Mouse (Mus musculus) spleen, adult 12 weeks (tissue): ENCODE measurements around the gene Sptbn2.
"Not testable (repeated sequence)": the region's sequence is repeated elsewhere in the genome, so short reads cannot be mapped to it uniquely, and the experiment has no call there.

Source experiments
- DNase-seq: peaks from one replicate; pipeline ENCODE4 v3.0.0; 2022; ENCODE audit warnings: low spot score

The Sptbn2 gene

GRCm38 (mm10) chr19:4729186-4729585, 18.2 kb downstream of the Sptbn2 start:
- DNase-seq, result no peak

- no peak for DNase-seq
These were observed 22.1 kb downstream of the Sptbn2 start for GRCm38 (mm10) chr19:4733052-4733451.

DNA sequence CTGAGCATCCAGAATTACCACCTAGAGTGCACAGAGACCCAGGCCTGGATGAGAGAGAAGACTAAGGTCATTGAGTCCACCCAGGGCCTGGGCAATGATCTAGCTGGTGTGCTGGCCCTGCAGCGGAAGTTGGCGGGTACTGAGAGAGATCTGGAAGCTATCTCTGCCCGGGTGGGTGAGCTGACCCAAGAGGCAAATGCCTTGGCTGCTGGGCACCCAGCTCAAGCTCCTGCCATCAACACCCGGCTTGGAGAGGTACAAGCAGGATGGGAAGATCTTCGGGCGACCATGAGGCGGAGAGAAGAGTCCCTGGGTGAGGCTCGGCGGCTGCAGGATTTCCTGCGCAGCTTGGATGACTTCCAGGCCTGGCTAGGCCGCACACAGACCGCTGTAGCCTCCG, 26.9 kb downstream of the Sptbn2 start:
- no peak for DNase-seq

- no peak for DNase-seq
These were observed 28.1 kb downstream of the Sptbn2 start for GRCm38 (mm10) chr19:4739053-4739452.

GRCm38 (mm10) chr19:4739762-4740161, 28.8 kb downstream of the Sptbn2 start:
- DNase-seq, result no peak

DNA sequence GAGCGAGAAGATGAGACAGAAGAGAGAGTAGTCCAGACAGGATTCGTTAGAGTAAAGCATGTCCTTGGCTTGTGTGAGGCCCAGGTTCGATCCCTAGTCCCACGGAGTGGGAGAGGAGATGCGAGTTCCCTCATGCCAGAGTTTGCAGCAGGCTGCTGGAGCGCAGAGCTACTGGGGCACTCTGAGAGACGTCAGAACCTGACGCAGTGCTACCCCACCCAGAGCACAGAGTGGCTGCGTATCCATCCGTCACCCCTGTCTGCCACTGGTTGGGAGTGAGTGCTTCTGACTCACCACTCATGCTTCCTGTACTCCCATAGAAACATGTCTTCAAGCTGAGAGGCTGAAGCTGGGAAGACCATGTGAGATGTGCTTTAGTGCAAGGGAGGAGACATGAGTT, 30.5 kb downstream of the Sptbn2 start:
- no peak for DNase-seq

DNA sequence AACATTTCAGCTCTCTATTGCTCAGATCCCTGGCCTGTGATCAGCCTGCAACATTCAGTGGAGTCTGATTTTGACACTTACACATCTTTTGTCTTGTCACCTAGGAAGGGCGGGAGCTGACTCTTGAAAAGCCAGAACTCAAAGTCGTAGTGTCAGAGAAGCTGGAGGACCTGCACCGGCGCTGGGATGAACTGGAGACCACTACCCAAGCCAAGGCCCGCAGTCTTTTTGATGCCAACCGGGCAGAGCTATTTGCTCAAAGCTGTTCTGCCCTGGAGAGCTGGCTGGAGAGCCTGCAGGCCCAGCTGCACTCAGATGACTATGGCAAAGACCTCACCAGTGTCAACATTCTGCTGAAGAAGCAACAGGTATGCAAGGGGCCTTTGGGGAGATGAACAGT, 31.3 kb downstream of the Sptbn2 start:
- no peak for DNase-seq

DNA sequence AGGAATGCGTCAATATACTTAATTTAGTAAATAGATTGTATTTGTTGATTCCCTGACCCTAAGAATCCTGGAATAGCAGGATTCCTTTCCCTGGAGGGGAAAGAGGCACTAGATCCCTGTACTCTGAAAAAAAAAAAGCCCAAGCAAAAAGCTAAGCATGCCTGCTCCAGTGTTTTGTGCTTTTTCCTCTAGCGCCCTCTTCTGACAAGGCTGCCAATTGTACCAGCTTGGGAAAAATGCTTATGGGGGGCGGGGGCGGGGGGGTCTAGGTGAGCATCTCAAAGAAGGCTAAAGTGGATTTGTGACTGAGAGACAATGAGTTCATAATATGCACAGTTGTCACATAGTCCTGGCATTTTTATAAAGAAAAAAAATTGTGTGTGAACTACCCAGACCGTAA, 32.6 kb downstream of the Sptbn2 start:
- DNase-seq, result no peak

- no peak for DNase-seq
These were observed 33.1 kb downstream of the Sptbn2 start for GRCm38 (mm10) chr19:4744026-4744425.

DNA sequence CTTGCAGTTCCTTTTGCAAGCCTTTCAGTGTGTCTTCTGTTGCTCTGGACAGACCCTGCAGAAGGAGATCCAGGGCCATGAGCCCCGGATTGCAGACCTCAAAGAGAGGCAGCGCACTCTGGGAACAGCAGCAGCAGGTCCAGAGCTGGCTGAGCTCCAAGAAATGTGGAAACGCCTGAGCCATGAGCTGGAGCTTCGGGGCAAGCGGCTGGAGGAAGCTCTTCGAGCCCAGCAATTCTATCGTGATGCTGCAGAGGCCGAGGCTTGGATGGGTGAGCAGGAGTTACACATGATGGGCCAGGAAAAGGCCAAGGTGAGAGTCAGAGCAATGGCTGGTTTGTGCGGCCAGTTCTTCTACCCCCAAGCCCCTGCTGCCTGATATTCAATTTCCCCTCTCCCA, 34.1 kb downstream of the Sptbn2 start:
- DNase-seq, result no peak

DNA sequence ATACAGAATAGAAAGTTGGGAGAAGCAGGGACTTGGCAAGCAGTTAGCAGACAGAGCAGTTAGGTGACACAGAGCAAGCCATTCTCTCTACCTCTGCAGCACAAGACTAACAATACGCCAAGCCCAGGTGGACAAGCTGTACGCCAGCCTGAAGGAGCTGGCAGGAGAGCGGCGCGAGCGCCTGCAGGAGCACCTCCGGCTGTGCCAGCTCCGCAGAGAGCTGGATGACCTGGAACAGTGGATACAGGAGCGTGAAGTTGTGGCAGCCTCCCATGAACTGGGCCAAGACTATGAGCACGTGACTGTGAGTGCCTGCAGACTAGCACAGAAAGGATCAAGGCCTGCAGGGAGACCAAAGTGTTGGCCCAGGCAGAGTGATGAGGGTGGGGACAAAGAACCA, 34.7 kb downstream of the Sptbn2 start:
- no peak for DNase-seq

DNA sequence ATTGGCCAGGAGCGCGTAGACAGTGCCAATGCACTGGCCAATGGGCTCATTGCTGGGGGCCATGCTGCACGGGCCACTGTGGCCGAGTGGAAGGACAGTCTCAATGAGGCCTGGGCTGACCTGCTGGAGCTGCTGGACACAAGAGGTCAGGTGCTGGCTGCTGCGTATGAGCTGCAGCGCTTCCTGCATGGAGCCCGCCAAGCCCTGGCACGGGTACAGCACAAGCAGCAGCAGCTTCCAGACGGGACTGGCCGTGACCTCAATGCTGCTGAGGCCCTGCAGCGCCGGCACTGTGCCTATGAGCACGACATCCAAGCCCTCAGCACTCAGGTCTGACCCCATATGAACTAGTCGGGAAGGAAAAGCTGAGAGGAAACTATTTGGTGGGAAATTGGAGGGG, 35.6 kb downstream of the Sptbn2 start:
- DNase-seq, result no peak

- no peak for DNase-seq
These were observed 36.8 kb downstream of the Sptbn2 start for GRCm38 (mm10) chr19:4747631-4748312.

GRCm38 (mm10) chr19:4748493-4748892, 37.5 kb downstream of the Sptbn2 start:
- no peak for DNase-seq

GRCm38 (mm10) chr19:4749975-4750374, 39.0 kb downstream of the Sptbn2 start:
- no peak for DNase-seq

DNA sequence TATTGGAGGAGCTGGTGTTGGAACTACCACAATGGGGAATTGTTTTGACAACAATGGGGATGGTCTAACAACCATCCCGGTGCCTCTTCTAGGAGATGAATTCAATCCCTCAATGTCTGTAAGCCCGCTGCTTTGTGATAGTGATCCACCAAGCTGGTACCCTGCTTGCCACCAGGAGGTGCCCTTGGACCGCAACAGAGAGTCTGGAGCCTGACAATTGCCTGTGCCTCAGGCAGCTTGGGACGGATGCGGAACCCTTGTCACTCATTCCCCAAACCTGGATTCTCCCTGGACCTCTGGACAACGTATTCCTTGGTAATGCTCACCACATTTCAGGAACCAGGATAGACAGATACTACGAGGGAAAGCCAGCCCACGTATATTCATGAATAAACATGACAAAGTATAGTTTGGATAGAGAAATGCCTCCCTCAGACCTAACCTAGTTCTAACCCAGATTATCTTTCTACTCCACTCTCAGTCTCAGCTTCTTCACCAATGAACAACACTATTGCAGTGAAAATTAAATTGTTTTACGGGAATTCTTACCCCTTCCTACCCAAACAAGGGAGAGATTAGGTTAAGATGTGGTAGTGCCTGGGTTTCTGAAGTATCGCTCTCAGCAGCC, 44.7 kb downstream of the Sptbn2 start:
- DNase-seq, result peak; percentile 84

- DNase-seq, result peak; percentile 92
These were observed 45.4 kb downstream of the Sptbn2 start, which contains the start of gene Rbm4b for GRCm38 (mm10) chr19:4756193-4756911. Gene Rbm4b (plus strand): TSS chr19:4756497.

DNA sequence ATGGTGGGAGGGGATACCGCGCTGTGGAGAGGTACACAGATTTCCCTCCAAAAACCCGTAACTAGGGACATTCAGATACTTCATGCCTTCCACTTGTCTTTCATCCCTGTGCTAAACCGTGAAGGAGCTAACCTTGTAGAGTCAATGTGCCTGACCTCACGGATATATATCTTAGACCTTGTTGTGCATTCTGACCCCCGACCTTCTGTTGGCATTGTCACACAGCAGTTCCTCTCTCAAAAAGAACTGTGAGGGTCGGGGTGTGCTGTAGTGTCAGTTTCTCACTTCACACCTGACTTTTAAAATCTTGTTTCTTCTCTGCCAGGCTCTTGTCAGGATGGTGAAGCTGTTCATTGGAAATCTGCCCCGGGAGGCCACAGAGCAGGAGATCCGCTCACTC, 46.0 kb downstream of the Sptbn2 start:
- DNase-seq, result no peak

- DNase-seq, result not testable (repeated sequence)
These were observed 49.6 kb downstream of the Sptbn2 start for GRCm38 (mm10) chr19:4760544-4760943.

- DNase-seq, result no peak
These were observed 51.9 kb downstream of the Sptbn2 start for GRCm38 (mm10) chr19:4762876-4763275.

DNA sequence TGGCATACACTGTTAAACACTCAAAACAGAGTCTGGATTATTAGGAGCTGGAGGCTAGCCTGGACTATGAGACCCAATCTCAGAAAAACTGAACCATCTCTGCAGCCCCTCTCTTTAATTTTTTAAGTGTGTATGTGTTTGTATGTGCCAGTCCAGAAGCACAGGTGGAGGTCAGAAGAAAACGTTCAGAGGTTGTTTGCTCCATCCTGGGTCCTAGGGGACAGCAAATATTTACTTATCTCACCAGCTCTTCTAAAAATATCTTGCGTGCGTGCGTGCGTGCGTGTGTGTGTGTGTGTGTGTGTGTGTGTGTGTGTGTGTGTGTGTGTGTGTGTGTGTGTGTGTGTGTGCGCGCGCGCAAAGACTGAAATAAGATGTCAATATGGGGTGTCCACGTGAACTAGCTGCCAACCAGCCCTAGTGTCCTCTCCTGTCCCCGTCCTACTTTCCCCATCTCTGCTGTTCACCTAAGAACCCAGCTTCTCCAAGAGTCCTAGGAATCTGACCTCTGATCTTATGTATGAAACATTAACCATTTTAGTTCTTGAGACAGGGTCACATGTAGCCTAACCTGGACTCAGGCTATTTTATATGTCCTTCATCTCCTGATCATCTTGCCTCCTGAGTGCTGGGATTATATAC, 56.7 kb downstream of the Sptbn2 start:
- DNase-seq, result no peak

DNA sequence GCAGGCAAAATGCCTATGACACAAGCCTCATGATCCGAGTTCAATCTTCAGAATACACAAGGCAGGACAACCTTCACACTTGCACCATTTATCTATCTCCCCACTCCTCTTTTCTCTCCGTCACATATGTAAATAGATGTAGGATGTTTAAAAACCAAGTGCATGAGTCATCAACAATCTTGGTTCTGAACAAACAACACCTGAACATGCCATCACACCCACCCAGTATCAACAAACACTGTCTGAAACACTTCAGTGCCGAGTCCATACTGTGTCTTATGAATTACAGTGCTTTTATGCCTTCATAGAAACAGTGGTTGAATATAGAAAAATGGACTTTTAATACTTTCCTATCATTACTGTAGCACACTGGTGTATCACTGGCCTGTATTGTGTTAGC, 61.8 kb downstream of the Sptbn2 start:
- DNase-seq, result no peak

- no peak for DNase-seq
These were observed 71.9 kb downstream of the Sptbn2 start for GRCm38 (mm10) chr19:4782891-4783290.
